Mouse (Mus musculus): Measurements from ENCODE around the gene Col19a1.

- TF ChIP-seq FLI1 (IDR thresholded peaks at IDR 0.05; ENCODE audit: low read length) (no peak), GATA1 (IDR thresholded peaks at IDR 0.05; ENCODE audit: borderline replicate concordance, low read length) (no peak)
These were observed 361.3 kb downstream of the Col19a1 start for GRCm38 (mm10) chr1:24225825-24226526.
